Mouse (Mus musculus) embryonic facial prominence, embryonic 11.5 days (tissue): ENCODE data around the gene Scn8a. TPM values are rescaled to one million over a fixed set of nuclear protein-coding genes. Genes with fewer than 3 reads are reported as not detected.

ENCODE experiments used
- ATAC-seq: fragments of 200-750 bp; cut with Nextera tagmentation; replicated peaks from 2 replicates; pipeline ENCODE4 v1.8.0; 2017; ENCODE audit warnings: low read depth; ENCODE audit not compliant: insufficient number of reproducible peaks, low FRiP score, low TSS enrichment
- DNase-seq: peaks from one replicate; pipeline ENCODE4 v3.0.0-alpha.2; 2015; ENCODE audit warnings: low spot score
- H3K27ac ChIP-seq: fragments of 300-500 bp; sonication (generic); replicated peaks from 2 replicates; pipeline ENCODE4 v1.5.1; 2014; ENCODE audit warnings: mild to moderate bottlenecking, low read depth, low read length, control low read depth
- H3K27me3 ChIP-seq: fragments of 300-500 bp; sonication (generic); 2 replicates; pipeline ENCODE4 v1.6.1; 2014; ENCODE audit warnings: mild to moderate bottlenecking, low read length, moderate library complexity, mixed read lengths; ENCODE audit not compliant: control insufficient read depth, insufficient read depth
- H3K36me3 ChIP-seq: fragments of 300-500 bp; sonication (generic); replicated peaks from 2 replicates; pipeline ENCODE4 v1.6.1; 2014; ENCODE audit warnings: low read depth, mild to moderate bottlenecking, low read length, moderate library complexity, mixed read lengths; ENCODE audit not compliant: control insufficient read depth, insufficient read depth
- H3K4me1 ChIP-seq: fragments of 300-500 bp; sonication (generic); 2 replicates; pipeline ENCODE4 v1.6.1; 2014; ENCODE audit warnings: low read length, mixed read lengths; ENCODE audit not compliant: control insufficient read depth, insufficient read depth
- H3K4me2 ChIP-seq: fragments of 300-500 bp; sonication (generic); 2 replicates; pipeline ENCODE4 v1.6.1; 2014; ENCODE audit warnings: low read depth, mild to moderate bottlenecking, control low read depth, low read length, moderate library complexity
- H3K4me3 ChIP-seq: fragments of 300-500 bp; sonication (generic); 2 replicates; pipeline ENCODE4 v1.5.1; 2014; ENCODE audit warnings: low read depth, low read length, control low read depth
- H3K9ac ChIP-seq: fragments of 300-500 bp; sonication (generic); replicated peaks from 2 replicates; pipeline ENCODE4 v1.6.1; 2014; ENCODE audit warnings: mild to moderate bottlenecking, control low read depth, low read length
- H3K9me3 ChIP-seq: fragments of 300-500 bp; sonication (generic); replicated peaks from 2 replicates; pipeline ENCODE4 v1.6.1; 2016; ENCODE audit warnings: mild to moderate bottlenecking, low read length, inconsistent platforms, mixed read lengths; ENCODE audit not compliant: control insufficient read depth
- WGBS: fragments of 180-500 bp; shearing (Covaris S2); extraction: QIAGEN DNeasy Blood & Tissue Kit; methylation state at CpG from one replicate; pipeline ENCODE4 v1.1.7; 2014; 5-methylcytosine and 5-hydroxymethylcytosine counted together
- polyA plus RNA-seq: library from polyadenylated mRNA; unstranded; fragments of >200 nt; fragmentation: Nextera tagmentation; extraction: Ambion mirVana; gene quantifications from 2 replicates; pipeline ENCODE4 v1.2.1, GENCODE M21; 2014

Gene Scn8a
- polyA plus RNA-seq, 1 experiment from 2014 or later, result 8.2 TPM

GRCm38 (mm10) chr15:100997090-100997489 lies 127.4 kb downstream of the Scn8a start:
- peak; percentile 73 for DNase-seq
- Histone ChIP-seq H3K4me2 (no peak overlapping the region), H3K9me3 (no peaks in the 10 kb centered on the region), H3K27ac (no peak overlapping the region), H3K9ac (no peak overlapping the region), H3K27me3 (no peaks in the 10 kb centered on the region), H3K36me3 (no peaks in the 10 kb centered on the region), H3K4me1 (no peaks in the 10 kb centered on the region), H3K4me3 (no peak overlapping the region)
- no peak for ATAC-seq
- 27% methylated on average over 4 of the region's 4 CpGs for WGBS

DNA sequence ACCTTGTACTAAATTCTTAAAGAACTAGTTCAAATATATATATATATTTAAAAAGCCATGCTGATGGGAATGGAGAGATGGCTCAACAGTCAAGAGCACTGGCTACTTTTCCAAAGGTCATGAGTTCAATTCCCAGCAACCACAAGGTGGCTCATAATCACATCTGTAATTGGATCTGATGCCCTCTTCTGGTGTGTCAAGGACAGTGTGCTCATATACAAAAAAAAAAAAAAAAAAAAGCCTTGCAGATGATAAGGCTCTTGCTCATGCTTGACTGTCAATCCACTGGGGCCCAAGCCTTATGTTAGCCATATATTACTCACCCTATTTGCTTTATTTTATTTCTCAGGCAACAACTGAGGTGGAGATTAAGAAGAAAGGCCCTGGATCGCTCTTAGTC lies 132.0 kb downstream of the Scn8a start:
- DNase-seq (no peak), ATAC-seq (no peak)
- Histone ChIP-seq H3K36me3 (no peaks in the 10 kb centered on the region), H3K4me2 (no peak overlapping the region), H3K9ac (no peak overlapping the region), H3K4me1 (no peaks in the 10 kb centered on the region), H3K9me3 (no peaks in the 10 kb centered on the region), H3K27ac (no peak overlapping the region), H3K4me3 (no peak overlapping the region), H3K27me3 (no peaks in the 10 kb centered on the region)
- 97% methylated on average over 1 of the region's 1 CpGs for WGBS

DNA sequence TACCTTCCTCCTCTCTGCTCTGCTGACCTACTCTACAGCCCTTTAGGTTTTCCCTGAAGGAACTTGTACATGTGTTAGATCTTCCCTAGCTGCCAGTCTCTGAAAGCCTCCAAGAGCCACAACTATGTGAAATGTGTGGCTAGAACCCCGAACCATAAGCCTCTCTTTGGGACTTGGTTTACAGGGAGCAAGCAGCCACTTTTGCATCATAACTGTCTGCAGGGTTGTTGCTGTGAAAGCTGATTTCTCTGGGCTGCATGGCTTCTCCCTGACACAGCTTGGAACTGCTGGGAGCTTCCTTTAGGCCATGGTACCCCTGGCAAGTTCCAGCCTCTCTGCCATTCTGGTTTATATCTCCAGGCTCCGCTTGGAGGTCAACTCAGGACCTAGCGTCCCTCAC lies 132.8 kb downstream of the Scn8a start:
- H3K4me3 ChIP-seq, result no peak overlapping the region
- H3K4me1 ChIP-seq, result no peaks in the 10 kb centered on the region
- no peaks in the 10 kb centered on the region for H3K9me3 ChIP-seq
- ATAC-seq, result no peak
- DNase-seq, result no peak
- no peaks in the 10 kb centered on the region for H3K27me3 ChIP-seq
- H3K36me3 ChIP-seq, result no peaks in the 10 kb centered on the region
- H3K9ac ChIP-seq, result no peak overlapping the region
- 91% methylated on average over 3 of the region's 3 CpGs for WGBS
- no peak overlapping the region for H3K4me2 ChIP-seq
- H3K27ac ChIP-seq, result no peak overlapping the region

DNA sequence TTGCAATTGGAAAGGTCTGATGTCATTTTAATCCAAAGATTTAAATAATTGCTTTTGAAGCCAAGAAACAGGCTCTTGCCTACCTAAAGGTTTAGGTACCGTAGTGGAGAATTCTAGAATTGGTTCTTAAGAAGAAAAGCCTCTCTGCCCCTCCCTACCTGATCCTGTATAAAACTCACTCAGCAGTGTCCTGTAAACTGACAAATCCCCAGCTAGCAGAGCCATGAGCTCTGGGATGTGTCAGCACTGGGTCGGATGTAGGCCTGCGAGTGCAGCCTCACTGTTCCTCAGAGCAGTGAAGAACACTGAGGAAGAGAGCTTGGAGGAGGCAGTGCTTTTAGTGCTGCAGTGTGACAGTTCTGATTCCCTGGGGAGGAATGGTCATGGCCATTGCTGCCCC lies 134.9 kb downstream of the Scn8a start:
- no peak overlapping the region for H3K9ac ChIP-seq
- H3K4me1 ChIP-seq, result no peaks in the 10 kb centered on the region
- no peaks in the 10 kb centered on the region for H3K27me3 ChIP-seq
- H3K4me3 ChIP-seq, result no peak overlapping the region
- no peaks in the 10 kb centered on the region for H3K9me3 ChIP-seq
- DNase-seq (no peak), ATAC-seq (no peak)
- no peak overlapping the region for H3K27ac ChIP-seq
- no peaks in the 10 kb centered on the region for H3K36me3 ChIP-seq
- H3K4me2 ChIP-seq, result no peak overlapping the region
- WGBS, result 76% methylated on average over 3 of the region's 3 CpGs

DNA sequence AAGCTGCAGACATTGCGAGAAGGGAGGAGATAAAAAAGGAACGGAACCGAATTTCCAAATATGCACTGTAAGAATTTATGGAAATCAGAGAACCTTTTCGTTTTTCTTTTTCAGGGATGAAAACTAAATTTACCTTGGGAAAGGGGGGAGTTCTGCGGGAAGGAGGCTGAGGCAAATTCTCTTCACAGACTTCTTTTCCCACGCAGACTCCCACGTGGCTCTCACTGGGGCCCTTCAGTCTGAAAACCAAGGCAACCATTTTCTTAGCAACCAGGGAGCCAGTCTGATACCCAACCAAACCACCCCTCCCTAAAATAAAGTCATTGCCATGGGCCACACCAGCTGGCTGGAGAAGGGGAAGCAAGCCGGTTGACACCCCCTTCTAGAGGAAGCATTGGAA lies 136.1 kb downstream of the Scn8a start:
- Histone ChIP-seq H3K9ac (no peak overlapping the region), H3K4me3 (no peak overlapping the region), H3K4me1 (no peaks in the 10 kb centered on the region), H3K27ac (no peak overlapping the region), H3K9me3 (no peaks in the 10 kb centered on the region), H3K4me2 (no peak overlapping the region), H3K27me3 (no peaks in the 10 kb centered on the region), H3K36me3 (no peaks in the 10 kb centered on the region)
- WGBS, result 88% methylated on average over 8 of the region's 8 CpGs
- no peak for DNase-seq
- ATAC-seq, result no peak

GRCm38 (mm10) chr15:101006251-101007040 lies 136.8 kb downstream of the Scn8a start:
- peak overlapping the region; percentile 34 for H3K4me3 ChIP-seq
- peak overlapping the region; percentile 52 for H3K9ac ChIP-seq
- H3K36me3 ChIP-seq, result no peaks in the 10 kb centered on the region
- peak overlapping the region; percentile 46 for H3K4me2 ChIP-seq
- ATAC-seq (peak; percentile 89), DNase-seq (peak; percentile 79)
- no peaks in the 10 kb centered on the region for H3K27me3 ChIP-seq
- no peaks in the 10 kb centered on the region for H3K9me3 ChIP-seq
- H3K4me1 ChIP-seq, result no peaks in the 10 kb centered on the region
- WGBS, result 14% methylated on average over 14 of the region's 15 CpGs
- H3K27ac ChIP-seq, result no peak overlapping the region

- no peaks in the 10 kb centered on the region for H3K9me3 ChIP-seq
- no peak for DNase-seq
- H3K4me1 ChIP-seq, result no peaks in the 10 kb centered on the region
- no peak overlapping the region for H3K27ac ChIP-seq
- no peaks in the 10 kb centered on the region for H3K27me3 ChIP-seq
- H3K4me2 ChIP-seq, result peak overlapping the region; percentile 46; the same call in 1 of the 2 replicates
- 0 out of 2 replicates have a peak, but pooled peaks have one; percentile 7 for ATAC-seq
- H3K4me3 ChIP-seq, result no peak overlapping the region
- H3K9ac ChIP-seq, result peak overlapping the region; percentile 30
- H3K36me3 ChIP-seq, result no peaks in the 10 kb centered on the region
- WGBS, result 76% methylated on average over 7 of the region's 7 CpGs
Measured at GRCm38 (mm10) chr15:101007236-101007635, 137.6 kb downstream of the Scn8a start.

DNA sequence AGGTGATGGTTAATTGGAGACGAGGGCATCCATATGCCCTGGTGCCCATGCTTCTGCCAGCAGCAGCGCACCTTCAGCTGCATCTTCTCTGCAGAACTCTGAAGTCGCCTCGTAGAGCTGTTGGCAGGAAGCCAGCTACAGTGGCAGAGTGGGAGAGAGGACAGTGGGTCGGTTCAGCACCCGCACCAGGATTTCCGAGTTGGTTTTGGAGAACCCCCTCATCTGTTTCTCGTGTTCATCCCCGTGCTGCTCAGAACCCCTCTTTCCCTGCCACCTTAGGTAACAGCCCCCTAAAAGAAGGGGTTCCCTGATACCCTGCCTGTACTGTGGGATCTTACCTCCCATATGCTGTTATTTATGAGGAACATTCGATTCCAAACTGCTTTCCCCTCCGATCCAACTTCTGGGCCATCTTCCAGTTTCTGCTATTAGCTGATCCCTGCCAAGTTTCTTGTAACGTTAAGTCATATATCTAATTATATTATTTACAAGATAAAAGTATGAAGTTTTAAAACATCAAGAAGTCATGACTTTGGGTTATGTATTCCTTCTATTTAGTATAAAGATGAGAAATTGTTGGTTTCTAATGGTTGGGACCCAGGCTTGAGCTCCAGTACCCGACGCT lies 138.8 kb downstream of the Scn8a start:
- no peak for DNase-seq
- no peaks in the 10 kb centered on the region for H3K9me3 ChIP-seq
- no peaks in the 10 kb centered on the region for H3K36me3 ChIP-seq
- H3K27ac ChIP-seq, result no peak overlapping the region
- no peak for ATAC-seq
- no peak overlapping the region for H3K4me2 ChIP-seq
- no peak overlapping the region for H3K4me3 ChIP-seq
- H3K4me1 ChIP-seq, result no peaks in the 10 kb centered on the region
- 92% methylated on average over 14 of the region's 14 CpGs for WGBS
- no peak overlapping the region for H3K9ac ChIP-seq
- no peaks in the 10 kb centered on the region for H3K27me3 ChIP-seq
